Mouse (Mus musculus) forelimb bud, embryonic 11.5 days (tissue): ENCODE results near the gene March1.
"Not testable (repeated sequence)": the region's sequence is repeated elsewhere in the genome, so short reads cannot be mapped to it uniquely, and the experiment has no call there.

ENCODE experiments used
- DNase-seq: peaks from one replicate; pipeline ENCODE4 v3.0.0-alpha.2; 2012; ENCODE audit warnings: low read depth, low spot score

Gene March1

GRCm38 (mm10) chr8:66317824-66318223 lies 700.1 kb downstream of the March1 start:
- no peak for DNase-seq

GRCm38 (mm10) chr8:66323045-66323807 lies 705.5 kb downstream of the March1 start:
- no peak for DNase-seq

- no peak for DNase-seq
Measured at GRCm38 (mm10) chr8:66326396-66326795, 708.7 kb downstream of the March1 start.

DNA sequence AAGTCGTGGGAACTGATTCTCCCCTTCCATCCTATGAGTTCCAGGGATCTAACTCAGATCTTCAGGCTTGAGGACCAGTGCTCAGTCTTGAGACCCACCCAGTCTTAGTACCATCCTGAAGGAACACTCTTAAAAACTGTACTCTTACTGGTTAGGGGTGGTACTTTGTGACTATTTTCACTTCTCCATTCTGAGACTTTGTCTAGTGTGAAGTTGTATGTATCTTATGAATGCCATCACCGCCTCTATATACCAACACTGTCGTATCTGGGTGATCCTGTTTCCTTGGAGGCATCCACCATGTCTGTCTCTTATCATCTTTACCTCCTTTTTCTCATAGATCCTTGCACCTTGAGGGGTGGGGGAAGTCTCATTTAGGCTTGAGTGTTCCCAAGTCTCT lies 714.5 kb downstream of the March1 start:
- DNase-seq = no peak

DNA sequence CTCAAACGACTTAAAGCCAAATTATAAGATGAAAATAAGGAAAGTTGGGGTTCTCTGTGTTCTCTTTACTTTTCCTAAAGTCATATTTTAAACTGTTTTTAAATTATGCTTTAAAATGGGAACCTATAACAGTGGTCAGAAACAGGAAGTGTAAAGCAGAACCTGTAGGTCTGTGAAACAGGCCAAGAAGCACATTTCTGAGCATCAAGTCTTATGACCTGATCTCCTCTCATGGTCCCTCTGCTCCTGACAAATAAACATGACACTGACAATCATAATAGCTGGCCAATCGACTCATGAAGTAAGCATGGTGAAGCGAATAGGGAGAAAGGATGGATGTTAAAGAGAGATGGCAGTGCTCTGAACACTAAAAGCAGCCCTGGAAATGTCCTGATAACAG lies 716.6 kb downstream of the March1 start:
- DNase-seq = no peak

DNA sequence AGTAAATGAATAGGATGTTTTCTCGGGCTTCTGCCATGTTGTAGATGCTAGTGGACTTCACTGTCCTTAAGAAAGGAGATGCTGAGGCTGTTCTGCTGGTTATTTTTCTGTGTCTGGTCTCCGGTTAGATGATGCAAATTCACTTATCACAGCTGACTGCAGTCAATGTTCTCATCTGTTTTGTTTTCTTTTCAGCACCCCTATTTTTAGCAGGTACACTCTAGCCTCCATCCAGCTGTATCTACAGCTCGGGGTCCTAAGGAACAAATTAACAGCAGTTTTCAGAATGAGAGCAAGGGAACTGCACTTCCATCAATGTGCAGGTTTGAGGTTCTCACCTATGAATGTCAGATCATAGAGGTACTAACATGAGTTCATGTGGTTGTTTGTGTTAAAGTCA lies 721.9 kb downstream of the March1 start:
- DNase-seq = no peak

- no peak for DNase-seq
Measured at GRCm38 (mm10) chr8:66342928-66343327, 725.2 kb downstream of the March1 start.

DNA sequence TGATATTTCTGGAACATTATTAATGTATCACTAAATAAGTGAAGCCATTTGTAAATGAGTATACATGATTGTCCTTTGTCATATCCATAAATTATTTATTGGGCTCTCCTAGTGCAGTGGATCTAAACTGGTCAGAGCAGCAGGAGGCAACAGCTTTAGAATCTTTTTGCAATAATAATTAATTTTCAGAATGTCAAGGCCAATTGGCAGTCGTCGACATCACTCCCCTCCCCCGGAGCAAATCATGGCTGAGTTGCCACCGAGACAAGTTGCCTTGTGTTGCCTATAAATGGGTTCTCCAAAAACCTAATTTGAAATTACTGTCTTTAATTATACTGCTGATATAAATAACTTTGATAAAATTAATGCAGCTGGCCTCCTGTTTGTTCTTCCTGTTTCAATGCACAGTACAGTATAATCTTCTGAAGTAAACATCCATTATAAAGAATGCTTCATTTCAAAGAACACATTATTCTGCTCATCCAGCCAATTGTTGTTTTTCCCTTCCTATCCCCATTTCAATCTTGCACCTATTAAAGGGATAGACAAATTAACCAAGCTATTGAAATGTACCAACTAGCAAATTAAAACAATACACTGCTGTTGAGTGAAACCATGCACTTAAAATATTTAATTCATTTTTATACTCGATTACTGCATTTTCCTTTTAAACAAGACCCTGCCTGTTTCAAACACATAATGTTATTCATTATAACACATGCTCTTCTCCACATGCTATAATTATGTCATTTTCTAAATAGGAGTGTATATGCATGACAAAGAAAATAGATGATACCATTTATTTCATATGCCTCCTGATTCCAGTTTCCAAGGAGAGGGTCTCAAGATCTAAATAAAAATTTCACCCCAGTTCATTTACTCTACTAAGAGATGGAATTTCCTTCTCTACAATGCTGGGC lies 745.4 kb downstream of the March1 start:
- DNase-seq = no peak

- no peak for DNase-seq
Measured at GRCm38 (mm10) chr8:66383694-66384373, 766.1 kb downstream of the March1 start.

GRCm38 (mm10) chr8:66386008-66386407 lies 768.3 kb downstream of the March1 start:
- DNase-seq = no peak

- DNase-seq = no peak
Measured at GRCm38 (mm10) chr8:66388693-66389092, 771.0 kb downstream of the March1 start.

GRCm38 (mm10) chr8:66391554-66391953 lies 773.9 kb downstream of the March1 start:
- no peak for DNase-seq

DNA sequence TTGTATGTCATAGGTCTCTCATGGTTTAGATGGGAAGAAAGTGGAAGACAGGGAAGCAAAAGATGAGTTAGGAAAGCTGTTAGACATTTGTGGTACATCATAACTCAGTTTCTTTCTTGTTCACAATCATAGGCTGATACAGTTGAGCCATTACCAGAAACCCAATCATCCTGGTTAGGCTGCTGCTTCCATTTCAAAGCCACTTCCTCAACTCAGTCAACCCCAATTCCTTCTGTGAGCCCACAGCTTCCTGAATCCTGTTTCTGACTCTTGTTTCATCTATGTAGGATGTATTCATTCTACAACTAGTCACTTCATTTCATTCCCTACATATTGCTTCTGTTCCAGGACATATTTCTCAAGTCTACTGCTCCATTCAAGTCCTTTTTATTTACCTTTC lies 775.2 kb downstream of the March1 start:
- DNase-seq = no peak

GRCm38 (mm10) chr8:66394148-66394547 lies 776.4 kb downstream of the March1 start:
- DNase-seq = no peak

DNA sequence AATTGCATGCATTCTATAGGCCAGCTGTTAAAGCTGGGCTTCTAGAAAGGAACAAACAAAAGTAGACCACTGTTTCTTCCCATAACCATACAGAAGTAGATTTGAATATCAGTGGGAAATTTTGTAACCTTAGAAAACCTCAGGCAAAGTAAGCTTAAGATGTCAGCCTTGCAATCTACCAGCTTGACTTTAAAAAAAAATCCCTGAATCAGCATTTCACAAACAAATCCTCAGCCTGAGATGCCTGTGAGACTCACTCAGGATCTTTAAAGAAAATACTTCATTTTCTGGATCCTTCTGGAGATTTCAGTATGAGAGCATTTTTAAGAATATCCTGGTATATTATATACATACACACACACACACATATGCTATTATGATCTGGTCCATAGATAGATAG lies 780.1 kb downstream of the March1 start:
- DNase-seq = no peak

- DNase-seq = no peak
Measured at GRCm38 (mm10) chr8:66400050-66400449, 782.4 kb downstream of the March1 start.

- no peak for DNase-seq
Measured at GRCm38 (mm10) chr8:66404711-66405414, 787.2 kb downstream of the March1 start.

DNA sequence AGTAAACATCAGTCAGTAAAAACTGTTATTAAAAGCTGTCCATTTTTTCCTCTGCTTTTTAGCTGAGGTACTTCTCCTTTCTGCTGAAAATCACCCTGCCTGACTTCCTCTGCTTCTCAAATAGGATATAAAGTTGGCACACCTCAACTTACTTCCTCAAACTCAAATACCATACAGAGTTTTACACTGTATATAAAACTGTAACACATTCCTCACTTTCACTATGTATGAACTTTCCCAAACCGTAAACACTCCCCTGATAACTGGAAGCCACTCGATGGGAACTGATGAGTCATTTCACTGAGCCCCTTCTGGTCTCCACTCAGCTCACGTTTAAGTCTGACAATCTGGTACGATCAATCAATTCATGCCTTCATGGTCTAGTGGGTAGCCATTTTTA lies 788.1 kb downstream of the March1 start:
- not testable (repeated sequence) for DNase-seq

GRCm38 (mm10) chr8:66406596-66407361 lies 789.1 kb downstream of the March1 start:
- no peak for DNase-seq

GRCm38 (mm10) chr8:66410080-66410615 lies 792.4 kb downstream of the March1 start:
- DNase-seq = no peak
